Mouse (Mus musculus): ENCODE results near the gene Wdr20.

Wdr20 gene

GRCm38 (mm10) chr12:110851923-110852322, 114.2 kb downstream of the Wdr20 start:
- no peak for DNase-seq (ENCODE audit: low read depth, low spot score)

Data from retina, postnatal 7 days (tissue).